Mouse (Mus musculus) limb, embryonic 14.5 days (tissue): ENCODE data around the gene Ccl5. TPM values are rescaled to one million over a fixed set of nuclear protein-coding genes. Genes with fewer than 3 reads are reported as not detected.

Source experiments
- ATAC-seq: fragments of 200-750 bp; cut with Nextera tagmentation; 2 replicates; pipeline ENCODE4 v1.8.0; 2017; ENCODE audit warnings: low read depth, moderate number of reproducible peaks, moderate TSS enrichment; ENCODE audit not compliant: low FRiP score
- DNase-seq: peaks from one replicate; pipeline ENCODE4 v3.0.0-alpha.2; 2015; ENCODE audit warnings: low spot score
- H3K27ac ChIP-seq: fragments of 300-500 bp; sonication (generic); replicated peaks from 2 replicates; pipeline ENCODE4 v1.5.1; 2014; ENCODE audit warnings: low read depth, mild to moderate bottlenecking, low read length, moderate library complexity, mixed read lengths
- H3K27me3 ChIP-seq: fragments of 300-500 bp; sonication (generic); 2 replicates; pipeline ENCODE4 v1.6.1; 2014; ENCODE audit warnings: low read length, mixed read lengths; ENCODE audit not compliant: control insufficient read depth, insufficient read depth
- H3K36me3 ChIP-seq: fragments of 300-500 bp; sonication (generic); 2 replicates; pipeline ENCODE4 v1.6.1; 2014; ENCODE audit warnings: mild to moderate bottlenecking, low read length, moderate library complexity, mixed read lengths; ENCODE audit not compliant: control insufficient read depth, insufficient read depth
- H3K4me1 ChIP-seq: fragments of 300-500 bp; sonication (generic); 2 replicates; pipeline ENCODE4 v1.6.1; 2014; ENCODE audit warnings: antibody characterized with exemption, low read length, mixed read lengths; ENCODE audit not compliant: control insufficient read depth, insufficient read depth
- H3K4me2 ChIP-seq: fragments of 300-500 bp; sonication (generic); replicated peaks from 2 replicates; pipeline ENCODE4 v1.6.1; 2014; ENCODE audit warnings: low read depth, mild to moderate bottlenecking, low read length, moderate library complexity; ENCODE audit not compliant: severe bottlenecking
- H3K4me3 ChIP-seq: fragments of 300-500 bp; sonication (generic); replicated peaks from 2 replicates; pipeline ENCODE4 v1.5.1; 2014; ENCODE audit warnings: low read length
- H3K9ac ChIP-seq: fragments of 300-500 bp; sonication (generic); 2 replicates; pipeline ENCODE4 v1.6.1; 2014; ENCODE audit warnings: mild to moderate bottlenecking, low read depth, low read length, moderate library complexity; ENCODE audit not compliant: severe bottlenecking
- H3K9me3 ChIP-seq: fragments of 300-500 bp; sonication (generic); 2 replicates; pipeline ENCODE4 v1.6.1; 2016; ENCODE audit warnings: low read length; ENCODE audit not compliant: control insufficient read depth
- POLR2A ChIP-seq: fragments of 200-500 bp; IDR thresholded peaks from 2 replicates; pipeline ENCODE4 v1.8.0; 2012; ENCODE audit warnings: inconsistent platforms, mild to moderate bottlenecking, moderate library complexity, borderline replicate concordance; ENCODE audit not compliant: insufficient read depth, insufficient read length; ENCODE audit errors: extremely low read depth
- WGBS: fragments of 180-500 bp; shearing (Covaris S2); extraction: QIAGEN DNeasy Blood & Tissue Kit; methylation state at CpG from one replicate; pipeline ENCODE4 v1.1.7; 2014; 5-methylcytosine and 5-hydroxymethylcytosine counted together
- polyA plus RNA-seq, 2 experiments: library from polyadenylated mRNA; depleted of rRNA in 1 of 2; stranded (reverse) in 1 of 2; unstranded in 1 of 2; fragments of >200 nt; fragmentation: Nextera tagmentation in 1 of 2; extraction: Ambion mirVana in 1 of 2; gene quantifications; 2 replicates each; pipeline versions ENCODE4 v1.2.1 to v1.2.3; 2012 to 2014

Gene Ccl5
- polyA plus RNA-seq, 2 experiments, result 0.48 to 0.81 TPM

DNA sequence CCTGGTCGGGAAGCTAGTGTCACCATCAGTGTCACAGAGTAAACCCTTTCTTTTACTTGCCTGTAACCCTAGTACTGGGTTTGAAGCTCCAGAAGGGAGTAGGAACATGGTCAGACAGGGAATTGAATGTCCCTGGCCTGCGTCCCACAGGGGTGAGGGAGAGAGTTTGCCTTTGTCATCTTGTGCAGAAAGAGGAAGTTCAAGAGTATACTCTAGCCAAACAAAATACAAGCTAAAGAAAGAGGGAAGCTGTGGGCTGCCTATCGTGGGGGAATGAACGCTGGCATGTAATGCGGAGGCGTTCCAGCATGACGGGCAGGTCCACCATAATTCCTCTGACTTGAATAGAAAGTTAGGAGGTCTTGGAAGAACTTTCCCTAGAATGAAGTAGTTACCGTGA is 41.9 kb upstream of the Ccl5 start:
- Histone ChIP-seq H3K4me1 (no peaks in the 10 kb centered on the region), H3K4me3 (no peak overlapping the region), H3K27me3 (no peaks in the 10 kb centered on the region), H3K36me3 (no peaks in the 10 kb centered on the region), H3K4me2 (no peak overlapping the region), H3K27ac (no peak overlapping the region), H3K9ac (no peak overlapping the region), H3K9me3 (no peaks in the 10 kb centered on the region)
- ATAC-seq (no peak), DNase-seq (no peak)
- WGBS, result 88% methylated on average over 8 of the region's 8 CpGs
- no peak for TF ChIP-seq POLR2A

GRCm38 (mm10) chr11:83570189-83570588 is 39.9 kb upstream of the Ccl5 start:
- 27% methylated on average over 2 of the region's 2 CpGs for WGBS
- Histone ChIP-seq H3K9ac (no peak overlapping the region), H3K27me3 (no peaks in the 10 kb centered on the region), H3K36me3 (no peaks in the 10 kb centered on the region), H3K4me2 (no peak overlapping the region), H3K27ac (no peak overlapping the region), H3K9me3 (no peaks in the 10 kb centered on the region), H3K4me3 (no peak overlapping the region), H3K4me1 (no peaks in the 10 kb centered on the region)
- ATAC-seq (no peak), DNase-seq (no peak)
- no peak for TF ChIP-seq POLR2A

DNA sequence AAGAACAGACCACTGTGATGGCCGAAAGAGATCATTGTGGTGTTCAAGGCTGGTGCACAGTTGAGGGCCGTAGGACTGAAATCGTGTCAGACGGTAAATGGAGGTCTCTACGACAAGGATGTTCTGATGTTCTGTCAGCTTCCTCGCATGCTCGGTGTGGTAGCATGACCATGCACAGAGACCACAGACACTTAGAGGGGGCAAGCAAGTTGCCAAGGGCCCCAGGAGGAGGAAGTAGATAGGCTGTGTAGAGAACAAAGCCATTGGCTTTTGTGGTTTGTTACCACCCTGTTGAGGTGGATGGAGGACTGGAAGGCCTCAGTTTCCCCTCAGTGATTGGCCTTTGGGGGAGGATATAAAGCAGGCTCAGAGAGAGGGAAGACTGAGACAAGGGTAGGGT is 38.9 kb upstream of the Ccl5 start:
- H3K27ac ChIP-seq, result no peak overlapping the region
- ATAC-seq (no peak), DNase-seq (no peak)
- H3K4me2 ChIP-seq, result no peak overlapping the region
- no peak overlapping the region for H3K4me3 ChIP-seq
- H3K9me3 ChIP-seq, result no peaks in the 10 kb centered on the region
- 94% methylated on average over 7 of the region's 7 CpGs for WGBS
- no peak overlapping the region for H3K9ac ChIP-seq
- no peak for TF ChIP-seq POLR2A
- H3K36me3 ChIP-seq, result no peaks in the 10 kb centered on the region
- H3K27me3 ChIP-seq, result no peaks in the 10 kb centered on the region
- no peaks in the 10 kb centered on the region for H3K4me1 ChIP-seq

- DNase-seq (no peak), ATAC-seq (no peak)
- Histone ChIP-seq H3K9ac (no peak overlapping the region), H3K27me3 (no peaks in the 10 kb centered on the region), H3K9me3 (no peaks in the 10 kb centered on the region), H3K4me3 (no peak overlapping the region), H3K4me1 (no peaks in the 10 kb centered on the region), H3K36me3 (no peaks in the 10 kb centered on the region), H3K27ac (no peak overlapping the region), H3K4me2 (no peak overlapping the region)
- WGBS, result 86% methylated on average over 3 of the region's 3 CpGs
- no peak for TF ChIP-seq POLR2A
Observed at GRCm38 (mm10) chr11:83568786-83569185, 38.5 kb upstream of the Ccl5 start.

- no peak overlapping the region for H3K4me2 ChIP-seq
- no peak for TF ChIP-seq POLR2A
- H3K9me3 ChIP-seq, result no peaks in the 10 kb centered on the region
- no peaks in the 10 kb centered on the region for H3K4me1 ChIP-seq
- no peak for ATAC-seq
- no peaks in the 10 kb centered on the region for H3K27me3 ChIP-seq
- no peak overlapping the region for H3K4me3 ChIP-seq
- no peak overlapping the region for H3K27ac ChIP-seq
- 86% methylated on average over 9 of the region's 9 CpGs for WGBS
- H3K9ac ChIP-seq, result no peak overlapping the region
- DNase-seq, result no peak
- no peaks in the 10 kb centered on the region for H3K36me3 ChIP-seq
Observed at GRCm38 (mm10) chr11:83568061-83568460, 37.7 kb upstream of the Ccl5 start.

DNA sequence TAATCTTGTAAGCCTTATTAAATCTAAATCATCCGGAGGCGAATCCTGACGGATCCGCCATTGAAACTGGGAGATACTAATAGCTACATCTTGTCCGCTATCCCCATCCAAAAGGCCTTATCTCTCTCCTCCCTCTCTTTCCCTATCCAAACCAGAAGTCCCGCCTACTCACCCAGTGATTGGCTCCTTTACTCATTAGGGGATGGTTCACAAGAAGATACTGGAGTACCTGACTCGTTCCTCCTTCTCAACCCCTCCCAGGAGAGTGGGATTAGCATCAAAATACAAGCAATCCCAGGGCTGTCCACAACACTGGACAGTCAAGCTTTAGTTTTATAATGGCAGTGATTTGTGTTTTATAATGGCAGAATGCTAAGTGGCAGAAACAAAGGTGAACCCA is 37.0 kb upstream of the Ccl5 start:
- Histone ChIP-seq H3K27me3 (no peaks in the 10 kb centered on the region), H3K36me3 (no peaks in the 10 kb centered on the region), H3K9ac (no peak overlapping the region), H3K4me2 (no peak overlapping the region), H3K27ac (no peak overlapping the region), H3K4me1 (no peaks in the 10 kb centered on the region), H3K9me3 (no peaks in the 10 kb centered on the region), H3K4me3 (no peak overlapping the region)
- ATAC-seq (no peak), DNase-seq (no peak)
- WGBS, result 69% methylated on average over 7 of the region's 7 CpGs
- no peak for TF ChIP-seq POLR2A
